Mouse (Mus musculus) heart, postnatal 10 days (tissue): Measurements from ENCODE around the gene Ogt. TPM values are rescaled to one million over a fixed set of nuclear protein-coding genes. Genes with fewer than 3 reads are reported as not detected.

Experiments used
- DNase-seq, 2 experiments: peaks; one replicate each; pipeline ENCODE4 v3.0.0; 2021
- intact Hi-C: fragments of 180-260 bp; cut with DNase I; formaldehyde crosslinking; loops from one replicate; pipeline ENCODE4 v1.15.1; 2025
- total RNA-seq, 2 experiments: library from RNA; stranded (reverse); gene quantifications; 2 replicates each; pipeline ENCODE4 v1.2.3; 2021

Ogt gene
- total RNA-seq, result 10 to 100 TPM; 81.7 to 89.5 TPM

GRCm38 (mm10) chrX:101639741-101640166 is at the start of gene Ogt:
Gene Ogt (plus strand): TSS chrX:101640060.
- peak; percentile 93 to 95 for DNase-seq
- intact Hi-C loops, result no loop called here

GRCm38 (mm10) chrX:101616183-101616582 is 23.7 kb upstream of the Ogt start:
- no peak for DNase-seq
- intact Hi-C loops, result no loop called here

GRCm38 (mm10) chrX:101617889-101618288 is 22.0 kb upstream of the Ogt start:
- intact Hi-C loops, result no loop called here
- peak in 1 of 2 experiments; percentile 15 for DNase-seq

- DNase-seq, result no peak
- intact Hi-C loops, result no loop called here
These were observed 19.5 kb upstream of the Ogt start for GRCm38 (mm10) chrX:101620317-101620716.

- no peak for DNase-seq
- intact Hi-C loops, result no loop called here
These were observed 17.3 kb upstream of the Ogt start for GRCm38 (mm10) chrX:101622539-101622938.

- no peak for DNase-seq
- intact Hi-C loops, result no loop called here
These were observed 2.9 kb upstream of the Ogt start for GRCm38 (mm10) chrX:101636821-101637525.

GRCm38 (mm10) chrX:101638856-101639255 is 1.0 kb upstream of the Ogt start:
- no peak for DNase-seq
- intact Hi-C loops, result no loop called here

GRCm38 (mm10) chrX:101639306-101639705 is 554 bp upstream of the Ogt start:
- DNase-seq, result peak in 1 of 2 experiments; percentile 32
- intact Hi-C loops, result no loop called here

- peak; percentile 44 to 47 for DNase-seq
- intact Hi-C loops, result no loop called here
These were observed 617 bp downstream of the Ogt start for GRCm38 (mm10) chrX:101640194-101641160.

- intact Hi-C loops, result no loop called here
- DNase-seq, result no peak
These were observed 1.3 kb downstream of the Ogt start for GRCm38 (mm10) chrX:101641161-101641530.

- intact Hi-C loops, result no loop called here
- DNase-seq, result no peak
These were observed 2.2 kb downstream of the Ogt start for GRCm38 (mm10) chrX:101642091-101642490.

- no peak for DNase-seq
- intact Hi-C loops, result no loop called here
These were observed 5.4 kb downstream of the Ogt start for GRCm38 (mm10) chrX:101645286-101645685.

- no peak for DNase-seq
- intact Hi-C loops, result no loop called here
These were observed 6.8 kb downstream of the Ogt start for GRCm38 (mm10) chrX:101646621-101647020.

GRCm38 (mm10) chrX:101695686-101696085 is 55.8 kb downstream of the Ogt start:
- intact Hi-C loops, result no loop called here
- no peak for DNase-seq

GRCm38 (mm10) chrX:101697537-101697936 is 57.7 kb downstream of the Ogt start:
- intact Hi-C loops, result no loop called here
- DNase-seq, result no peak

- intact Hi-C loops, result no loop called here
- DNase-seq, result no peak
These were observed 58.4 kb downstream of the Ogt start for GRCm38 (mm10) chrX:101698232-101698631.

GRCm38 (mm10) chrX:101705111-101705510 is 65.3 kb downstream of the Ogt start:
- intact Hi-C loops, result no loop called here

GRCm38 (mm10) chrX:101720401-101720800 is 80.5 kb downstream of the Ogt start:
- DNase-seq, result no peak
- intact Hi-C loops, result no loop called here

More at GRCm38 (mm10) chrX:101705111-101705510, 65.3 kb downstream of the Ogt start:
- no peak for DNase-seq

- no peak for DNase-seq
- intact Hi-C loops, result no loop called here
These were observed 90.2 kb downstream of the Ogt start for GRCm38 (mm10) chrX:101730010-101730409.

GRCm38 (mm10) chrX:101732644-101733043 is 92.8 kb downstream of the Ogt start:
- no peak for DNase-seq
- intact Hi-C loops, result no loop called here

GRCm38 (mm10) chrX:101733288-101733687 is 93.4 kb downstream of the Ogt start:
- no peak for DNase-seq
- intact Hi-C loops, result no loop called here
